23 mouse cellular contexts compared by ENCODE assay signal in the genomic region with DNA sequence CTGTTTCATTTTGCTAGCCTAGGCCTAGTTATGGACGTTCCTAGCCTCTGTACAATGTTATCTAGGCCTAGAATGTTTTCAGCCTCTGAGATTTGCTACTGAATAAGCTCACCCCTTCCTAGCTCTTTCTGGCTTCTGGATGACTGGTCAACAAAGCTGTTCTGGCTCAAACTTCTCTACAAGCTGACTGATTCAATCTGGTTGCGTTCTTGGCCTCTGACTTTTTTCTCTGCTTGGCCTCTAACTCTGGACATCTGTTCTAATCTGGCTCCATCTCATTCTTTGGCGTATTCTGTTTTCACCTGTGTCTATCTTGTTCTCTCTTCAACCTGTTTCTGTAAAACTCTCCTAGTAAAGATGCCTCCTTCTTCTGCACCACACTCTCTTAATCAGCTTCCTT.
DNase-seq lines count a peak whose midpoint lies in the region; ATAC-seq and TF ChIP-seq lines count a peak whose summit lies in the region.
"Had no signal": no experiment of that assay in that cellular context is flagged by ENCODE, and none has a peak within 500 bp of the region (broad histone marks: within the 10 kb centered on the region; RNA-seq: fewer than 3 reads in every experiment).

No protein-coding gene starts in this region.

- no peaks in the 10 kb centered on the region for H3K36me3 ChIP-seq in heart, embryonic 12.5 days
- H3K36me3 ChIP-seq in lung, postnatal 0 days (ENCODE audit: insufficient read depth, low read length) = no peaks in the 10 kb centered on the region
- H3K36me3 ChIP-seq: forebrain, embryonic 10.5 days; G1E; heart, embryonic 13.5 days; hindbrain, embryonic 12.5 days; hindbrain, embryonic 15.5 days had no signal

- no peaks in the 10 kb centered on the region for H3K4me1 ChIP-seq in heart, embryonic 12.5 days (replicated peaks)
- H3K4me1 ChIP-seq in lung, postnatal 0 days (ENCODE audit: insufficient read depth, low read depth, low read length) = no peaks in the 10 kb centered on the region
- H3K4me1 ChIP-seq: forebrain, embryonic 10.5 days; forebrain, embryonic 13.5 days; heart, embryonic 13.5 days; hindbrain, embryonic 12.5 days; hindbrain, embryonic 15.5 days had no signal

- WGBS in heart, embryonic 12.5 days = 64% methylated on average over 3 of the region's 3 CpGs
- WGBS in lung, postnatal 0 days = 59% methylated on average over 3 of the region's 3 CpGs

- H3K27ac ChIP-seq in heart, embryonic 12.5 days (ENCODE audit: poor library complexity, severe bottlenecking) = no peak overlapping the region
- H3K27ac ChIP-seq in lung, postnatal 0 days (ENCODE audit: low read length) = no peak overlapping the region
- H3K27ac ChIP-seq: forebrain, embryonic 10.5 days; forebrain, embryonic 13.5 days; heart, embryonic 13.5 days; hindbrain, embryonic 12.5 days; hindbrain, embryonic 15.5 days had no signal

- no peak overlapping the region for H3K4me2 ChIP-seq in heart, embryonic 12.5 days
- H3K4me2 ChIP-seq in lung, postnatal 0 days (replicated peaks; ENCODE audit: low read depth, low read length) = no peak overlapping the region
- H3K4me2 ChIP-seq: forebrain, embryonic 13.5 days; heart, embryonic 13.5 days; hindbrain, embryonic 12.5 days; hindbrain, embryonic 15.5 days had no signal

- intact Hi-C loops in heart, postnatal 10 days (cut with DNase I) = no loop called here
- intact Hi-C loops in heart, postnatal 36 days (cut with DNase I) = no loop called here

- ATAC-seq in heart, embryonic 12.5 days (ENCODE audit: insufficient number of reproducible peaks, low FRiP score) = no peak
- ATAC-seq in lung, postnatal 0 days = no peak
- ATAC-seq: forebrain, embryonic 13.5 days; forebrain, embryonic 16.5 days; intestine, postnatal 0 days; Patski had no signal

- no peaks in the 10 kb centered on the region for H3K27me3 ChIP-seq in heart, embryonic 12.5 days (replicated peaks)
- no peaks in the 10 kb centered on the region for H3K27me3 ChIP-seq in lung, postnatal 0 days (replicated peaks; ENCODE audit: insufficient read depth, low read length)
- H3K27me3 ChIP-seq: CH12.LX; forebrain, embryonic 13.5 days; heart, embryonic 13.5 days; hindbrain, embryonic 12.5 days; hindbrain, embryonic 15.5 days; Patski had no signal

- no peak for TF ChIP-seq CTCF in lung, postnatal 0 days (IDR thresholded peaks at IDR 0.05)

- DNase-seq in heart, adult 18-20 months = peak; percentile 45 to 65
- DNase-seq in heart, postnatal 10 days = peak; percentile 35 to 43
- DNase-seq in heart, postnatal 36 days = no peak
- DNase-seq in lung, postnatal 25 days (ENCODE audit: low spot score) = peak; percentile 4
- no peak for DNase-seq in lung, postnatal 0 days (ENCODE audit: low spot score)
- DNase-seq: adrenal gland, postnatal 10 days; adrenal gland, postnatal 36 days; B cell, adult 2 months; cerebellum, adult 18-20 months; cerebellum, adult 9-10 months; gastrocnemius, postnatal 10 days; gastrocnemius, postnatal 36 days had no signal

- H3K9ac ChIP-seq in heart, embryonic 12.5 days = no peak overlapping the region
- H3K9ac ChIP-seq in lung, postnatal 0 days (replicated peaks; ENCODE audit: low read depth) = no peak overlapping the region
- H3K9ac ChIP-seq: forebrain, embryonic 13.5 days; heart, embryonic 13.5 days; hindbrain, embryonic 12.5 days; hindbrain, embryonic 15.5 days had no signal

- H3K4me3 ChIP-seq in heart, embryonic 12.5 days = no peak overlapping the region
- H3K4me3 ChIP-seq in lung, postnatal 0 days (ENCODE audit: low read depth, low read length) = no peak overlapping the region
- H3K4me3 ChIP-seq: forebrain, embryonic 10.5 days; forebrain, embryonic 13.5 days; heart, embryonic 13.5 days; hindbrain, embryonic 12.5 days; hindbrain, embryonic 15.5 days had no signal

- TF ChIP-seq EP300 in lung, postnatal 0 days (IDR thresholded peaks at IDR 0.05) = no peak

- no peaks in the 10 kb centered on the region for H3K9me3 ChIP-seq in heart, embryonic 12.5 days (replicated peaks)
- no peaks in the 10 kb centered on the region for H3K9me3 ChIP-seq in lung, postnatal 0 days (ENCODE audit: low read length)
- H3K9me3 ChIP-seq: forebrain, embryonic 10.5 days; G1E; heart, embryonic 13.5 days; hindbrain, embryonic 12.5 days; hindbrain, embryonic 15.5 days had no signal

Comparison
In these comparisons a context has a peak if more than half of its experiments do, and no peak if none do; other contexts are left out.
1. DNase-seq: peak in heart, adult 18-20 months (2 of 2), heart, postnatal 10 days (2 of 2) and lung, postnatal 25 days (single experiment); none in heart, postnatal 36 days (0 of 2) and lung, postnatal 0 days (single experiment).